31 mouse cellular contexts compared by ENCODE assay signal in genomic region chr1:164152836-164153235, GRCm38 (mm10). TPM values are rescaled to one million over a fixed set of nuclear protein-coding genes. Genes with fewer than 3 reads are reported as not detected.
DNase-seq lines count a peak whose midpoint lies in the region; ATAC-seq lines count a peak whose summit lies in the region.
"Had no signal": no experiment of that assay in that cellular context is flagged by ENCODE, and none has a peak within 500 bp of the region (broad histone marks: within the 10 kb centered on the region; RNA-seq: fewer than 3 reads in every experiment).

No protein-coding gene starts in this region.

- WGBS in liver, embryonic 16.5 days (ENCODE audit: insufficient replicate concordance), result 49% methylated on average over 5 of the region's 5 CpGs
- 86% methylated on average over 5 of the region's 5 CpGs for WGBS in intestine, embryonic 16.5 days

- no peak overlapping the region; the same call in 1 of the 2 replicates for H3K9ac ChIP-seq in liver, embryonic 16.5 days (ENCODE audit: low read depth, low read length)
- H3K9ac ChIP-seq in intestine, embryonic 16.5 days (ENCODE audit: low read depth, low read length), result no peak overlapping the region
- H3K9ac ChIP-seq: embryonic facial prominence, embryonic 13.5 days; forebrain, postnatal 0 days; hindbrain, embryonic 15.5 days; kidney, embryonic 15.5 days; limb, embryonic 12.5 days; midbrain, embryonic 13.5 days; neural tube, embryonic 15.5 days; stomach, embryonic 15.5 days had no signal

- H3K27me3 ChIP-seq in liver, embryonic 16.5 days (ENCODE audit: control insufficient read depth, insufficient read depth, low read depth, low read length), result no peaks in the 10 kb centered on the region
- H3K27me3 ChIP-seq in intestine, embryonic 16.5 days (replicated peaks; ENCODE audit: control insufficient read depth, insufficient read depth, low read length), result no peaks in the 10 kb centered on the region
- H3K27me3 ChIP-seq: hindbrain, embryonic 15.5 days; kidney, embryonic 15.5 days; midbrain, embryonic 13.5 days; neural tube, embryonic 15.5 days; stomach, embryonic 15.5 days had no signal

- 0 out of 2 replicates have a peak, but pooled peaks have one; percentile 11 for ATAC-seq in common myeloid progenitor, adult 5-6 weeks (replicated peaks; ENCODE audit: low read depth, poor library complexity, severe bottlenecking)
- no peak for ATAC-seq in liver, embryonic 16.5 days (ENCODE audit: low read depth)
- peak; percentile 54 for ATAC-seq in monocyte, adult 5-6 weeks (replicated peaks; ENCODE audit: insufficient number of reproducible peaks, low FRiP score, low TSS enrichment, poor library complexity, severe bottlenecking)
- no peak for ATAC-seq in intestine, embryonic 16.5 days
- ATAC-seq: activated CD4-positive, CD25-positive, alpha-beta regulatory T cell, adult 4 months; forebrain, postnatal 0 days; inflammation-experienced regulatory T-cells, adult 6 months; midbrain, embryonic 13.5 days had no signal

- H3K9me3 ChIP-seq in liver, embryonic 16.5 days (replicated peaks; ENCODE audit: control insufficient read depth, low read length), result no peaks in the 10 kb centered on the region
- no peaks in the 10 kb centered on the region for H3K9me3 ChIP-seq in intestine, embryonic 16.5 days (ENCODE audit: control insufficient read depth, low read length)
- H3K9me3 ChIP-seq: embryonic facial prominence, embryonic 13.5 days; forebrain, embryonic 10.5 days; hindbrain, embryonic 10.5 days; hindbrain, embryonic 15.5 days; kidney, embryonic 15.5 days; midbrain, embryonic 13.5 days; neural tube, embryonic 15.5 days; stomach, embryonic 15.5 days had no signal

- H3K4me1 ChIP-seq in liver, embryonic 16.5 days (ENCODE audit: control insufficient read depth, low read depth, low read length), result no peaks in the 10 kb centered on the region; the same call in 1 of the 2 replicates
- H3K4me1 ChIP-seq in intestine, embryonic 16.5 days (ENCODE audit: control insufficient read depth, insufficient read depth, low read length), result no peaks in the 10 kb centered on the region
- H3K4me1 ChIP-seq: hindbrain, embryonic 15.5 days; neural tube, embryonic 15.5 days; stomach, embryonic 15.5 days had no signal

- peak; percentile 13 for DNase-seq in adipocyte (ENCODE audit: low spot score)
- no peak for DNase-seq in yolk sac, embryonic 10.5 days (ENCODE audit: low spot score)
- DNase-seq in spleen, adult 18-20 months, result no peak
- DNase-seq: adrenal gland, postnatal 10 days; cerebellum, adult 11-12 months; cerebellum, adult 9-11 months; forebrain, postnatal 0 days; gastrocnemius, postnatal 10 days; heart, postnatal 14 days; kidney, adult 18-20 months; kidney, postnatal 25 days; lung, adult 2 months; lung, postnatal 14 days had no signal

- H3K4me2 ChIP-seq in liver, embryonic 16.5 days (ENCODE audit: low read depth, low read length), result peak overlapping the region; percentile 40
- no peak overlapping the region for H3K4me2 ChIP-seq in intestine, embryonic 16.5 days (ENCODE audit: low read depth, low read length)
- H3K4me2 ChIP-seq: embryonic facial prominence, embryonic 13.5 days; hindbrain, embryonic 15.5 days; kidney, embryonic 15.5 days; limb, embryonic 12.5 days; midbrain, embryonic 13.5 days; neural tube, embryonic 15.5 days had no signal

- no peaks in the 10 kb centered on the region for H3K36me3 ChIP-seq in liver, embryonic 16.5 days (ENCODE audit: control insufficient read depth, insufficient read depth)
- H3K36me3 ChIP-seq in intestine, embryonic 16.5 days (ENCODE audit: control insufficient read depth, insufficient read depth, low read length), result no peaks in the 10 kb centered on the region
- H3K36me3 ChIP-seq: embryonic facial prominence, embryonic 13.5 days; forebrain, embryonic 10.5 days; hindbrain, embryonic 10.5 days; hindbrain, embryonic 15.5 days; kidney, embryonic 15.5 days; limb, embryonic 12.5 days; midbrain, embryonic 13.5 days; neural tube, embryonic 15.5 days; stomach, embryonic 15.5 days had no signal

- H3K4me3 ChIP-seq in liver, embryonic 16.5 days (ENCODE audit: low read depth, low read length), result peak overlapping the region; percentile 55
- H3K4me3 ChIP-seq in intestine, embryonic 16.5 days (ENCODE audit: low read length), result no peak overlapping the region
- H3K4me3 ChIP-seq: embryonic facial prominence, embryonic 13.5 days; forebrain, embryonic 10.5 days; hindbrain, embryonic 10.5 days; hindbrain, embryonic 15.5 days; kidney, embryonic 15.5 days; limb, embryonic 12.5 days; midbrain, embryonic 13.5 days; neural tube, embryonic 15.5 days; stomach, embryonic 15.5 days had no signal

- H3K27ac ChIP-seq in liver, embryonic 16.5 days (ENCODE audit: low read length), result peak overlapping the region; percentile 60; the same call in 1 of the 2 replicates
- no peak overlapping the region for H3K27ac ChIP-seq in intestine, embryonic 16.5 days (ENCODE audit: low read length)
- H3K27ac ChIP-seq: embryonic facial prominence, embryonic 13.5 days; forebrain, embryonic 10.5 days; hindbrain, embryonic 10.5 days; hindbrain, embryonic 15.5 days; kidney, embryonic 15.5 days; limb, embryonic 12.5 days; midbrain, embryonic 13.5 days; neural tube, embryonic 15.5 days; stomach, embryonic 15.5 days had no signal

RNA-seq across cellular contexts. Expression of gene F5, which starts 1.2 kb away (rescaled TPM):
- 1.6 and 2.1 TPM in 2 replicates for total RNA-seq in common myeloid progenitor, adult 5-6 weeks (2017)
- 15.3 and 19.1 TPM in 2 replicates for polyA plus RNA-seq in liver, embryonic 16.5 days (2015; fragmentation: Nextera tagmentation; extraction: Ambion mirVana)
- total RNA-seq in monocyte, adult 5-6 weeks (2017), result 18.5 to 33.3 TPM (median 29.6 TPM) in 3 replicates
- polyA plus RNA-seq in intestine, embryonic 16.5 days (2015; fragmentation: Nextera tagmentation; extraction: Ambion mirVana), result 0.32 and 0.36 TPM in 2 replicates
- polyA plus RNA-seq: activated CD4-positive, CD25-positive, alpha-beta regulatory T cell, adult 4 months; inflammation-experienced regulatory T-cells, adult 6 months had no signal

RNA-seq across cellular contexts. Expression of gene Selp, which starts 37.8 kb away (rescaled TPM):
- total RNA-seq in common myeloid progenitor, adult 5-6 weeks (2017), result 5.2 and 5.9 TPM in 2 replicates
- 0.75 and 1.2 TPM in 2 replicates for polyA plus RNA-seq in liver, embryonic 16.5 days (2015; fragmentation: Nextera tagmentation; extraction: Ambion mirVana)
- total RNA-seq in monocyte, adult 5-6 weeks (2017), result 1.6 to 3.5 TPM (median 1.7 TPM) in 3 replicates
- polyA plus RNA-seq in intestine, embryonic 16.5 days (2015; fragmentation: Nextera tagmentation; extraction: Ambion mirVana), result 0.10 and 0.13 TPM in 2 replicates
- total RNA-seq: forebrain, postnatal 0 days; layer of hippocampus, adult 18-20 months; left cerebral cortex, adult 18-20 months; left cerebral cortex, postnatal 25 days had no signal
- polyA plus RNA-seq: embryonic facial prominence, embryonic 13.5 days; forebrain, embryonic 10.5 days; forebrain, postnatal 0 days; hindbrain, embryonic 10.5 days; hindbrain, embryonic 15.5 days; limb, embryonic 12.5 days; neural tube, embryonic 15.5 days had no signal

Comparison
In these comparisons a context has a peak if more than half of its experiments do, and no peak if none do; other contexts are left out.
1. ATAC-seq: peak in common myeloid progenitor, adult 5-6 weeks (single experiment) and monocyte, adult 5-6 weeks (single experiment); none in liver, embryonic 16.5 days (single experiment) and intestine, embryonic 16.5 days (single experiment).